Mouse (Mus musculus) liver, adult 2 months (tissue): ENCODE measurements around the gene Atf5.

ENCODE experiments used
- CTCF ChIP-seq: fragments of 200-500 bp; IDR thresholded peaks from 2 replicates; pipeline ENCODE4 v1.5.1; 2011; ENCODE audit warnings: low read depth, low read length, control low read depth
- POLR2A ChIP-seq: fragments of 200-500 bp; IDR thresholded peaks from 2 replicates; pipeline ENCODE4 v1.6.1; 2011; ENCODE audit warnings: low read length, control low read depth; ENCODE audit not compliant: insufficient read depth; ENCODE audit errors: extremely low read depth

DNA sequence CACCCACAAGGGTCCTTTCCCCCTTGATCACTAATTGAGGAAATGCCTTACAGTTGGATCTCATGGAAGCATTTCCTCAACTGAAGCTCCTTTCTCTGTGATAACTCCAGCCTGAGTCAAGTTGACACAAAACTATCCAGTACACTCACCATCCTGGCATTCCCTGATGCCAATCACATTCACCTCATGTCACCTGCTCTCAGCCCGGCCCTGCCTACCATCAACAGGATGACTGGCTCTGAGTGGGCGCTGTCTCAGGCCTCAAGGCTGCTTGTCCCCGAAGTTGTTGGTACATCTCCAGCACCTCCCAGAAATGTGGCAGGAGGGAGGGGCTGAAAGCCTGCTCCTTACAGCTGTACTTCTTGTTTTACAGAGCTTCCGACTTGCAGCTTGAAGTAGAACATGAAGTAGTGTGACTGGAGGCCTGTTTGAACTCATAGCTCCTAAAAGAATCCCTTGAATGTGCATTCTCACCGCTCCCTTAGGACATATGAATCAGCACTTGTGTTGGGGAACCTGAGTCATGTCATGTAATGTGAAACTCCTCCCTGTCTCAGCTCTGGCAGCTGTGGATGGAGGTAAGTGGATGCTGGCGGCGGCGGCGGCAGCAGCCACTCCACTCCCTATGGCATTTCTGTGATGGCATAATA, 39.5 kb downstream of the Atf5 start:
- TF ChIP-seq POLR2A (no peak), CTCF (no peak)
